Mouse (Mus musculus) cerebellum, adult 2 months (tissue): ENCODE data around the gene Lmod3.

Experiments
- CTCF ChIP-seq: fragments of 200-500 bp; IDR thresholded peaks from 2 replicates; pipeline ENCODE4 v1.5.1; 2011; ENCODE audit warnings: low read depth, mild to moderate bottlenecking, control low read depth, low read length, moderate library complexity, borderline replicate concordance; ENCODE audit not compliant: insufficient read depth
- POLR2A ChIP-seq: fragments of 200-500 bp; IDR thresholded peaks from 2 replicates; pipeline ENCODE4 v1.6.1; 2011; ENCODE audit warnings: low read length, control low read depth, borderline replicate concordance; ENCODE audit not compliant: insufficient read depth

- TF ChIP-seq CTCF (no peak), POLR2A (no peak)
Observed at GRCm38 (mm10) chr6:97272349-97272748, 19.8 kb upstream of the Lmod3 start.
